Mouse (Mus musculus) adrenal gland, adult 2 months (tissue): ENCODE measurements around the gene Hist3h2ba. TPM values are rescaled to one million over a fixed set of nuclear protein-coding genes. Genes with fewer than 3 reads are reported as not detected.

ENCODE experiments used
- DNase-seq: peaks from one replicate; pipeline ENCODE4 v3.0.0; 2021
- polyA plus RNA-seq: library from polyadenylated mRNA; depleted of rRNA; stranded (reverse); fragments of >200 nt; gene quantifications from 2 replicates; pipeline ENCODE4 v1.2.3, GENCODE M21; 2012
- total RNA-seq, 2 experiments: library from RNA; stranded (reverse); gene quantifications; 2 replicates each; pipeline ENCODE4 v1.2.3; 2021

Hist3h2ba gene
- total and polyA plus RNA-seq, 3 experiments: 2.5 to 8.2 (median 5.1) TPM

DNA sequence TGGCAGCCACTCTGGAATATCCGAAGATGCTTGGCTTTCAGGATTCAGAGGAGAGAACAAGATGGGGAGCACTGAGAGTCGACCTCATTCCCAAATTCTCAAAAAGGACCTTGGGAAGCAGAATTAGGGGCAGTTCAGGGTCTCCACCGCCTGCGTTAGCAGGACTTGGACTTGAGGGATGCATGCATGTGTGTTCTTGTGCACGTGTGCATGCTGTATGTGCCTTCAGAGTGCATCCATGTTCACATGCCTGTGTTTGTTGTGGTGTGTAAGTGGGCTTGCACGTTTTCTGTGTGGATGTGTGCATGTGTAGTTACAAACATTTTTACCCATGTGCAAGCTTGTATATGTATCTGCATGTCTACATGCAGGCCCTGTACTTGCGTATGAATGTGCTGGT, 15.5 kb downstream of the Hist3h2ba start:
- no peak for DNase-seq

- no peak for DNase-seq
Observed at GRCm38 (mm10) chr11:58965001-58965760, 16.5 kb downstream of the Hist3h2ba start.

GRCm38 (mm10) chr11:58967346-58967745, 18.6 kb downstream of the Hist3h2ba start:
- no peak for DNase-seq

- DNase-seq: no peak
Observed at GRCm38 (mm10) chr11:58968551-58968950, 19.8 kb downstream of the Hist3h2ba start.

GRCm38 (mm10) chr11:58969027-58969426, 20.3 kb downstream of the Hist3h2ba start:
- DNase-seq: no peak

DNA sequence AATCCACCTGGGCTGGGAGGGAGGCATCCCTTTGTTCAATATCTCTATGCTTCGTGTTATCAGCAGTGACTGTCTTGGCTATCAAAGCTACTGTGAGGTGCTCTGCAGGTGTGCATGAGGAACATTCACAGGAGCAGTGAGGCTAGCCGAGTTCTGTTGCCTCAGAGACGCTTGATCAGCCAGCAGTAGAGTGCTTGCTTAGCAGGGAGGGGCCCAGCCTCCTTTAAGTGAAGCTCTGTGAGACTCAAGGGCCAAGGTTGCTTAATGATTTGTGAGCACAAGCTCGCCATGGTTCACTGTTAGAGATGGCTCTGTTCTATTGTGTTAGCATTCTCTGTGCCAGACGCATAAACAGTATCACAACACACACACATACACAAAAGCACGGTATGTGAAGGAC, 20.9 kb downstream of the Hist3h2ba start:
- no peak for DNase-seq

- no peak for DNase-seq
Observed at GRCm38 (mm10) chr11:58970831-58971530, 22.3 kb downstream of the Hist3h2ba start.

GRCm38 (mm10) chr11:58971796-58972195, 23.1 kb downstream of the Hist3h2ba start:
- DNase-seq: no peak

GRCm38 (mm10) chr11:58974414-58974813, 25.7 kb downstream of the Hist3h2ba start:
- no peak for DNase-seq

GRCm38 (mm10) chr11:58977150-58977549, 28.4 kb downstream of the Hist3h2ba start:
- peak; percentile 66 for DNase-seq

GRCm38 (mm10) chr11:58977607-58978026, 28.9 kb downstream of the Hist3h2ba start:
- DNase-seq: peak; percentile 36

DNA sequence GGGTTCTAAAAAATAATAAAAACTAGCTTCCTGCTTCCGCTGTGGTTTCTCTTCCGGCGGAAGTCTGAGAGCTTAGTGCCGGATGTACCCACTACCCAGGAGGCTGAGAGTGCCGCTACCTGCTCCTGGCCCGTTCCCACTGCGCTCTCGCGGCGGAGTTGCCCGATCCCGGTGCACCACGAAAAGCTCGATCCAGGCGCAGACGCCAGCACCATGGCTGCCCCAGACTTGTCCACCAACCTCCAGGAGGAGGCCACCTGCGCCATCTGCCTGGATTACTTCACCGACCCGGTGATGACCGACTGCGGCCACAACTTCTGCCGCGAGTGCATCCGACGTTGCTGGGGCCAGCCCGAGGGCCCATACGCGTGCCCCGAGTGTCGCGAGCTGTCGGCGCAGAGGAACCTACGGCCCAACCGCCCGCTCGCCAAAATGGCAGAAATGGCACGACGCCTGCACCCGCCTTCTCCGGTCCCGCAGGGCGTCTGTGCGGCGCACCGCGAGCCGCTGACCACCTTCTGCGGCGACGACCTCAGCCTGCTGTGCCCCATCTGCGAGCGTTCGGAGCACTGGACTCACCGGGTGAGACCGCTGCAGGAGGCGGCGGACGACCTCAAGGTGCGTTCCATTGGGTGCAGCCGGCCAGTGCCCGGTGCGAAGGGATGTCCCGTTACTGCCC, 29.4 kb downstream of the Hist3h2ba start, which contains the start of gene Trim11:
Gene Trim11 (plus strand): TSS at position 67 of the 679 bp plus-strand sequence.
- DNase-seq: peak; percentile 80

DNA sequence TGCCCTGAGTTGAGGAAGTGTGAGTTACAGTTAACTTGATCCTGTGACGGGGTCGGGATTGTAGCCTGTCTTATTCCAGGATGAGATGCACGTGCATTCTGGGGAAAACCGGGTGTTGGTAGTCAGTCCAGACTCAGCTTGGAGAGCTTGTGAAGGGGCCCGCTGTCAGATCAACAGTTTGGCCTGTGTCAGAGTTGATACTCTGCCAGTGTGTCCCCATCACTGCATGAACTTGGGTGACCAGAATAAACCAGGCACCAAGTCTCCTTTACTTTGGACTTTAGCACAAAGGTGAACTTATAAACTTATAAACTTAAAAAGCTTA, 29.9 kb downstream of the Hist3h2ba start:
- no peak for DNase-seq

DNA sequence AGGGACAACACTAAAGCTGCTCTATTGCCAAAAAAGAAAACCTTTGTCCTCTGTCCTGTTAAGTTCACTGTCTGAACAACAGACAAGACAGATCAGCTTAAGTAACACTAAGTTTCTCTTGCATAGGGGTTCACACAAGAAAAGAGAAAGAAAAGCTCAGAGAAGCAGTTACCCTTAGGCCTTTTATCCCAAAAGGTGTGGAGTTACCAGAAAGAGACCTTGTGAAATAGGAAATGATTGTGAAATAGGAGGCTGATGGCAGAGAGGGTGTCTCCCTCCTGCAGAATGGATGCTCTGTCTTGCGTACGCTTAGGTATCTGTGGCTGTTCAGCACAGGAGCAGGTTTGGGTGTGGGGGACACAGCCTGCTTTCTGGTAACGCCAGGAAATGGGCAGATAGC, 30.5 kb downstream of the Hist3h2ba start:
- no peak for DNase-seq

GRCm38 (mm10) chr11:58979661-58980060, 30.9 kb downstream of the Hist3h2ba start:
- DNase-seq: peak; percentile 54

GRCm38 (mm10) chr11:58980381-58980990, 31.8 kb downstream of the Hist3h2ba start:
- DNase-seq: no peak

DNA sequence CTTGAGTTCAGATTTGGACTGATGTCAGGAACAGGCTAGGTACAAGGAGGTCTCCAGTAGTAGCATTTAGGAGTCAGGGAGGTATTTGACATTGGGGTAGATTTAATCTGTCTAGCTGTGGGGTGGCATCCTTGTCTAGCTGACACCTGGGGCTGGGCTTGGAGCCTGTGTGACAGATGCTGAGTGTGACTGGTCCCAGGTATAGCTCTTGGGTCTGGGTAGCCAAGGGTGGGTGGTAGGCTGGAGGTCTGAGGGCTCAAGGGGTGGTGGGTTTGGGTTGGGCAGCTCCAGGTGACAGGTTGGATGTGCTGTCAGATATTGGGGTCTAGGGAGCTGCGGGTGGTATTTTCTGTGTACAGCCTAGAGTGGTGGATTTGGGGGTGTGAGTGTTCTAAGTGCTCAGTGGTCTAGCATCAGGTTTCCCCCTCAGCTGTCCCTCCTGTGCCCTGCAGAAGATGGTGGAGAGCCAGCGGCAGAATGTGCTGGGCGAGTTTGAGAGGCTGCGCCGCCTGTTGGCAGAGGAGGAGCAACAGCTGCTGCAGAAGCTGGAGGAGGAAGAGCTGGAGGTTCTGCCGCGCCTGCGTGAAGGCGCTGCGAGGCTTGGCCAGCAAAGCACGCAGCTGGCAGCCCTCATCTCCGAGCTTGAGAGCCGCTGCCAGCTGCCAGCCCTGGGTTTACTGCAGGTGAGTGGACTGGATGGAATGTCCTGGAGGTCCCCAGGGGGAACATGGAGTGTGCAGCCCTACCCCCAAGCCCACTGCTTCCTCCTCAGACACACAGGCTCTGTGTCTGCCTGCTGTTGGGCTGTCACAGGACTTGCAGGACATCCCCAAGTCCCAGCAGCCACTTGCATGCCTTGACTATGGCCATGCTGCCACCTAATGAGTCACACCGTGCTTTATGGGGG, 33.1 kb downstream of the Hist3h2ba start:
- DNase-seq: peak; percentile 56

DNA sequence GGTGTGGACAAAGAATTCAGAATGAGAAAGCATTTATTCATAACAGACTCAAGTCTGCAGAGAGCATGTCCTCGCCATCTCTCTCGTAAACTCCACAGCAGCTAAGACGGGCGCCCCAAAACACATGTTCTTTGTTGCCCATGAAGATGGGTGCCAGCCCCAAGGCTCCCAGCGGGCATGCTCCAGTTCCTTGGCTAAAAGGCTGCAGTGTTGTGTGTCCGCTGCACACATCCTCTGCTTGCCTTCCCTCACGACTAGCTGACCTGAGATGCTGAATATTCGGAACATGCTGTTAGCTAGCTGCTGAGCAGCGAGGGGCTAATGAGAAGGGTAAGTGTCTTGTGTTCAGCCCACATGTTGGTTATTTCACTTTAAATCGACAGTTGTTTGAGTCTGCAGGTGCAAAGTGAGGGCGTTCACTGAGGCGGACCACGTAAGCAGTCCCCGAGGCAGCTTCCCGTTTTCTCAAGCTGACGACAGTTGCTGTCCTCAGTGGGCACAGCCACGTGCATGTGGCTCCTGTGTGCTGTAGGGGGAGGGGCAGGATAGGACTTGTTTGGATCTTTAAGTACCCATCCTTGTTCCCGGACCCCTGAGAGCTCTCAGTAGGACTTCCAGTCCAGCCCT, 33.9 kb downstream of the Hist3h2ba start:
- no peak for DNase-seq

GRCm38 (mm10) chr11:58983691-58984341, 35.1 kb downstream of the Hist3h2ba start:
- DNase-seq: no peak

GRCm38 (mm10) chr11:58984657-58985056, 35.9 kb downstream of the Hist3h2ba start:
- no peak for DNase-seq
